Mouse (Mus musculus): ENCODE measurements around the gene H3f3a.

The H3f3a gene

DNA sequence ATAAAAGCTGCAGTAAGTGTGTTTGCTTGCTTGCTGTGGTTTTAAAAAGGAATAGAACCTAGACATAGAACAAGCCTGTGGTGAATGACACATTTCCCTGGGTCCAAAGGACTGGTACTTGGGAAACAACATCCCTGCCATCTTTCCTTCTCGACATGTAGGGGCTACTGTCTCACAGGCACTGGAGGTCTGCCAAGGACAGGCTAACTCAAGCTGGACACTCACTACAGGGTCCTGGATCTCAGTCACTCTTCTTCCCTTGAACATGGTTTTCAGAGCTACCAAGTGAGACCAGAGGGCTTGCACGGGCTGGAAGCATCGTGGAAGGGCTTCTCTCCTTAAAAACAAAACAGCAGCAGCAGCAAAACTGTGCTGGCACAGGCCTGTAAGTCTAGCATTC, 10.0 kb upstream of the H3f3a start:
- in situ Hi-C loops (cut with MboI; ENCODE audit: low sequenced_read_pairs), result no loop called here

- in situ Hi-C loops (cut with MboI; ENCODE audit: low sequenced_read_pairs), result no loop called here
Observed at GRCm38 (mm10) chr1:180822276-180822675, 8.5 kb upstream of the H3f3a start.

DNA sequence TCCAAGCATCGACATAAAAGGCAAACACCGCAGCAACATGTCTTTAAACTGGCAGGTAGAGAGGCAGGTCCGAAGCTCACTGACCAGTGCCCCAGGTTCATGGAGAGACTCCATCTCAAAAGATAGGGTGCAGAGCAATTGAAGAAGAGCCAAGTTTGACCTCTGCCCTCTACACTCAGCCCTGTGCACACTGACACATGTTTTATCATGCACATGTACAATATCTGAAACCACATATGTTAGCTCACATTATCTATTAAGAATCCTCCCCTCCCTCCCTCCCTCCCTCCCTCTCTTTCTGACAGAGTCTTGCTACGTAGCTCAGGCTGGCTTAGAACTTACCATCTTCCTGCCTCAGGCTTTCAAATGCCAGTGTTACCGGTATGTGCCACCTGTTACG, 7.4 kb upstream of the H3f3a start:
- in situ Hi-C loops (cut with MboI; ENCODE audit: low sequenced_read_pairs), result no loop called here

DNA sequence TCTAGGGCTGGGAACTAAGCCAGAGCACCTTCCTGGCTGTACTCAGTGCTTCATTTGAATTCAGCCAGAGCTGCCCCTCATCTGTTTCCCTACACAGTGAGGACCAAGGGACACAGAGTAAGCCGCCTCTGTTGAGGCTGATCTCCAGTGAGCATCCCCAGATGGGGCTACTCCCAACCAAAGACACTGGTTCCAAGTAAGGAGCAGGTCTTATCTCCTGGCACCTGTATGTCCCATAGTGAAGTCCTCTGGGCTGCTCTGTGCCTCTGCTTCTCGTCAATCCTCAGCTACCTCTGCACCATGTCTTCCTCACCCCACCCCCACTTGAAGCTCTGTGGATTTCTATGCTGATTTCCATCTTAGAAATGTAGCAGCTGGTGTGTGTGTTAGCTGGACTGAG, 4.3 kb upstream of the H3f3a start:
- in situ Hi-C loops (cut with MboI; ENCODE audit: low sequenced_read_pairs), result no loop called here

DNA sequence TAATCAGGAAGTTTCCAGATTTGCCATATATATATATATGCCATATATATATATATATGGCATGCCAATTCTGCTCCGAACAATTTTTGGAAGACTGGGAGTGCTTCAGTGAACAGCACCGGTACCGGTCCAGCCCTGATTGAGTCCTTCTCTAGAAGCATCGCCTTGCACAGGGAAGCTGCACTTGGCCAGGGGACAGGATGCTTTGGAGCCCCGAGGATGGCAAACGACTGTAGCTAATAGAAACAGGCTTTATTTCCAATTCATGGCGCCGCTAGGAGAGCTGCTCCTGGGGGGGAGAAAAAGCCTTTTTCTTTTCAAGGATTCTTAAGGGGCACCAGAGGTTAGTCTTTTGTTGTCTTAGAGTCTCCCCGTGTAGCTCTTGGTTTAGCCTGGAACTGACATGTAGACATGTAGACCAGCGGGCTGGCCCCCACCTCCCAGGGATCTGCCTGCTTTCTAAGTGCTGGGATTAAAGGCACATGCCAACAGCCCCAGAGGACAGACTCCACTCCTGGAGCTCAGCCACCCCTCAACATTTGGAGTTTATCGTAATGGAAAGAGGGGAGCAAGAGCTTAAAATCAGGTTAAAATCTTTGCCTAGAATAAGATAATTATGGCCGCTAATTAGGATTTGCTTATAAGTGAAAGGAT, 1.8 kb upstream of the H3f3a start:
- in situ Hi-C loops (cut with MboI; ENCODE audit: low sequenced_read_pairs), result no loop called here

DNA sequence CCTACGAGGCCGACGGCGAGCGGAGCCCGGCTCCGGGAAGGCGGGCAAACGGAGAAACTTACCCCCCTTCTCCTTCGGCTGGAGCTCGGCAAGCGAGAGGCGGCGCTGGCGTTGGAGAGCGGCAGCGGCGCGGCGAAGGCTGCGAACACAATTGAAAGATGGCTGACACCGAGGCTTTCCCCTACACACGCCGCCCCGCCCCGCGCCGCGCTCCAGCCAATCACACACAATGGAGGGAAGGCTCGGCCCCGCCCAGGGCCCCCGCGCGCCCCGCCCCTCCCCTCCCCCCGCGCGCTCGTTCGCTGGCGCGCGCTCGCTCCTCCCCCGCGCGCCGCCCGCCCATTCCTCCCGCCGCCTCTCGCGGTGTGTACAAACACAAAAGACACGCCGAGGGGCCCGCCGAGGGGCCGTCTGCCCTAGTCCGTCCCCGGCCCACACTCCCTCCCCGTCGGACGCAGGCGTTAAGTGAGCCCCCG, 296 bp downstream of the H3f3a start:
- in situ Hi-C loops (cut with MboI; ENCODE audit: low sequenced_read_pairs), result no loop called here

DNA sequence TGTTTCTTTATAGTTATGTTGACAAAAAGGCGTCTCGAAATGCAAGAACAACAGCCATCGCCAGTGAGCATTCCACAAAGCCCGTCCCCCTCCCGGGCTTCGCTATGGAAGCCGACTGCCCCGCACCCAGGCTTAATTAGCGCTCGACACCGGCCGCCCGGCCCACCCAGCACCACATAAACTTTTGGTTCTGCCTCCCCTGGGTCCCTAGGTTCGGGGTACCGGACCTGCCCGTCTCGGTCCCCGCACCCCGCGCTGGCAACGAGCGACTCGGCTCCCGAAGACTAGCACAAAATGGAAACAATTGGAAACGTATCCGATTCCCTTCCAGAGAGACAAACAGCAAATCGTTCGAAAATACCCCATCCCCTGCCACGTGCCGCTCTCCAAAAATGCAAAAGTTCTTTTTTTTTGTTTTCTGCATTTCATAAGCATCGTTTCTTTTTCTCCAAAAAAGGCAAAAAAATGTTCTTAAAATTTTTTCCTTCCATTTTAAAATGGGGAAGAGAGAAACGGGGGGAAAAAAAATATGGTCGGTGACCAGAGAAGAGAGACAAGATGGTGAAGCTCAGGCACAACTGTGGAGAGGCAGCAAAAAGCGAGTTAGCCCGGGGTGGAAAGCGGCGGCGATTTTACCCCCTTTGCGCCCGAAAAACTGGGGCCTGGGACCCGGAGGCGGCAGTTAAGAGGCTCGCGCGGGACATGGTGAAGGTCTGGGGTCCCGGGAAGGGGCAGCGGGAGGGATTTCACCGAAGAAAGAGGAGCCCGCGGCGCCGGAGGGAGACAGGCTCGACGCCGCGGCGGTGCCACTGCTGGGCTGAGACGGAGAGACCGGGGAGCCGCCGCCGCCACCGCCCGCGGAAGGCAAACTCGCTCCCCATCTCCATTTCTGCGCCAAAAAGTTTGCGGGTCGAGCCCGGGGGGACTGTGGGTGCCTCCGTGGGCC, 1.0 kb downstream of the H3f3a start:
- in situ Hi-C loops (cut with MboI; ENCODE audit: low sequenced_read_pairs), result no loop called here

DNA sequence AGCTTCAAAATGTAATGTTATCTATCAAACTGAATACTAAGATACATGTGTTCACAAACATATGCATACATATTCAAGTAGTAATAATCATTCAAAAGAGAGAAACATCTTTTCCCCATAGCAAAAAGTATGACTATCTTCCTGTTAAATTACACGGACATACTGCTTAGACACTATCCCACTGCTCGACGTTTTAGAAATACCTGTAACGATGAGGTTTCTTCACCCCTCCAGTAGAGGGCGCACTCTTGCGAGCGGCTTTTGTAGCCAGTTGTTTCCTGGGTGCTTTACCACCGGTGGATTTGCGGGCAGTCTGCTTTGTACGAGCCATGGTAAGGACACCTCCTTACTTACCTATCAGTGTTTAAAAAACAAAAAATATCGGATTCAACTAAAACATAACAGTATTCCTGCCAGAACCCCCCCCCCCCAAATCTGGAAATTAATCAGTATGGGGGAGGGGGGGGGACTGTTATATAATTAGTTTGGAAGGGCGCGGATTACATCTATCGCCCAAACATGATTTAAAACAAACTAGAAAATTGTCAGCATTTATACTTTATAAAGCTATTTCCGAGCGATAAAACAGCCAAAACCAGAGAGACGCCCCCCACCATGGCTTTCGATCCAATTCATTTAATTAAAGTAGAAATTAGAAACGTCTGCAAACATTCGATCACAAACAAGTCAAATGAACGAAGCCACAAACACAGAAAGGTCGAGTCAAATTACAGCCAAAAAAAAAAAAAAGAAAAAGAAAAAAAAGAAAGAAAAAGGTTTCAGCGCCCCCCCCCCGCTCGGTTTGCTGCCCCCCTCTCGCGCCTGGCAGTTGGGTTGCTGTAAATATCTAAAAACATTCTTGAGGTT, 1.9 kb downstream of the H3f3a start:
- in situ Hi-C loops (cut with MboI; ENCODE audit: low sequenced_read_pairs), result no loop called here

GRCm38 (mm10) chr1:180810976-180811375, 2.8 kb downstream of the H3f3a start:
- in situ Hi-C loops (cut with MboI; ENCODE audit: low sequenced_read_pairs), result no loop called here

DNA sequence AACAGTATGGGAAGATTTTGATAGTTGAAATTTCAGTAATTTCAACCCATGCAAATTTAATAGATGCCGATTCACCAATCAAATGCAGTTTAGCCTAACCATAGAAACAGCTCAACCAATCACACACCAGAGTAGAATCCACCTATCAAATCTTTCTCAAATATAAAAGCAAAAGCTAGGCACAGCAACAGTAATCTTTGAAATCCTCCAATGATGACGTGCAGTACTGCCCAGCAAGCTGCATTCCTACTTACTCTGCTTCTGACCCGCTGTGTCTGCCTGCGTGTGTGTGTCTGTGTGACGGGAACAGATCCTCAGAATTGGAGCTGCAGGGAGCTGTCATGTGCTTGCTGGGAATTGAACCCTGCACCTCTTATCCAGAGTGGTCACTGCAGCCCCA, 4.9 kb downstream of the H3f3a start:
- in situ Hi-C loops (cut with MboI; ENCODE audit: low sequenced_read_pairs), result no loop called here

DNA sequence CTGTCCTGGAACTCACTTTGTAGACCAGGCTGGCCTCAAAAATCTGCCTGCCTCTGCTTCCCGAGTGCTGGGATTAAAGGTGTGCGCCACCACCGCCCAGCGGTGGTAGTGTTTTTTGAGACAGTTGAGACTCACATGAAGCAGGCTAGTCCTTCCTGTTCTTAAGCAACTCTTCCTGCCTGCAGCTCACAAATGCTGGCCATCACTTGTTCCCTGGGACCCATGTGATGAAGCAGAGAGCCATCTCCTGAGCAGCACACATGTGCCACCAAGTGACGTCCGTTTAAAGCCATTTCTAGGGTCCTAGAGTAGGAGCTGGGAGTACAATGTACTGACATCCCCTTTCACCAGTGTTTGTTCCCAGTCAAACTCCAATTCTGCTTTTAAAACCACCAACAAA, 9.9 kb downstream of the H3f3a start:
- in situ Hi-C loops (cut with MboI; ENCODE audit: low sequenced_read_pairs), result no loop called here

DNA sequence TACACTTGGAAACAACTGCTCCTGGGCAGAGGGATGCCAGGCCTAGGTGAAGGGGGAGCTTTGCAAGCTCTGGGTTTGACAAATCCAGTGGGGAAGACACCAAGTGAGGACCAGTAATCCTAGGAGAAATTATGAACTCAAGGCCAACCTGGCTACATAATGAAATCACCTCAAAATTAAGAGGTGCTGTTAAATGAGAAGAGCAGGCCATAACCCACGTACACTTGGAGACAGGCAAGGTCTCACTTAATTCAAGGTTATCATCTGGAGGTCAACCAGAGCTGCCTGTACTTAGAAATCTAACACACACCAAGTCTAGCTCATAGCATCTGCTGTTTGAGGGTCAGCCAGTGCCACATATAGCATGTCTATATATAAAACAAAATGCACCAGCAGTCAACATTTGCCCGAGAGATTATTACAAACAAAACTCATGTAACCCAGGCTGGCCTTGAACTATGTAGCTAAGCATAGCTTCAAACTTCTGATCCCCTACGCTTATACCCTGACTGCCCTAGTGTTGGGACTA, 12.2 kb downstream of the H3f3a start:
- in situ Hi-C loops (cut with MboI; ENCODE audit: low sequenced_read_pairs), result no loop called here

DNA sequence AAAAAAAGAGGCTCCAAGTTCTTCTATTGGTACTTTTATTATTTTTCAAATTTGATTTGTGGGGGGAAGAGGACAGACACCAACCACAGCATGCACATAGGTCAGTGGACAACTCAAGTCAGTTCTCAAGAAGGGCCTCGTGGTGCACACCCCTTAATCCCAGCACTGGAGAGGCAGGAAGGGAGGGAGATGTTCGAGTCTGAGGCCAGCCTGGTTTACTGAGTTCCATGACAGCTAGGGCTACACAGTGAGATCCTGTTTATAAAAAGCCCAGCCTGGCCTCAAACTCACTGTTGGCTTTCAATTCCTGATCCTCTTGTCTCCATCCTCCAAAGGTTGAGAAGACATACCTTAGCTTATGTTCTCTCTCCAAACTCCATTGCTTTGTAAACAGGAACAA, 12.9 kb downstream of the H3f3a start:
- in situ Hi-C loops (cut with MboI; ENCODE audit: low sequenced_read_pairs), result no loop called here

- in situ Hi-C loops (cut with MboI; ENCODE audit: low sequenced_read_pairs), result no loop called here
Observed at GRCm38 (mm10) chr1:180800022-180800421, 13.7 kb downstream of the H3f3a start.

DNA sequence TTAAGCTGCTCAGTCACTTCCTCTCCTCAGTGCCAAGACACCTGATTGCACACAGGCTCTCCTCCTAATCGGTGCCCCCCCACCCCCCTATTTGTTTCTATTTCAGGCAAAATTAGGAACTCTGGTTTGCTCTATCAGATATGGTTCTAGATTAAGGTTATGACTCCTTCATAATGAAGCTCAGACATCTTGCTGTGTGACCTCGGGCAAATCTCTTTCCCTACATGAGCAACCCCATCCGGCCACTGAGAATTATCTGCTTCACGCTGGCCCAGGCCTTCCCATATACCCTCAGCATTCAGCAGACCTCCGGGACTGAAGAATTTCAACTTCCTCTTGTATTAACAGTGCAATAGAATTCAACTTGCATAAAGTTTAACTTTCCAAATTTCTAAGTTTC, 14.5 kb downstream of the H3f3a start:
- in situ Hi-C loops (cut with MboI; ENCODE audit: low sequenced_read_pairs), result no loop called here

DNA sequence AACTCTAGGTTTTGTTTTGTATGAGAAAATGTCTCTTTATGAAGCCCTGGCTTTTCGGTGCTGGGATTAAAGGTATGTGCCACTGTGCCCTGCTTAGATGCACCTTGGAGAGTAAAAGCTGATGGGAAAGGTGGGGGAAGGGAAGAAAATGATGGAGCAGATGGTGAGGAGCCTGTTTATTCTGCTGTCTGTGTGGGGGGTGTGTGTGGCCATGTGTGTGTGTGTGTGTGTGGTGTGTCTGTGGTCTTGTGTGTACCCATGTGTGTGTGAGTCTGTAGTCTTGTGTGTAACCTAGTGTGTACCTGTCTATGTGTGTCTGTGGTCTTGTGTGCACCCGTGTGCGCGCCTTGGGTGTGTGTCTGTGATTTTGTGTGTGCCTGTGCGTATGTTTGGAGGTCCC, 15.1 kb downstream of the H3f3a start:
- in situ Hi-C loops (cut with MboI; ENCODE audit: low sequenced_read_pairs), result no loop called here

GRCm38 (mm10) chr1:180794170-180794569, 19.6 kb downstream of the H3f3a start:
- in situ Hi-C loops (cut with MboI; ENCODE audit: low sequenced_read_pairs), result no loop called here

DNA sequence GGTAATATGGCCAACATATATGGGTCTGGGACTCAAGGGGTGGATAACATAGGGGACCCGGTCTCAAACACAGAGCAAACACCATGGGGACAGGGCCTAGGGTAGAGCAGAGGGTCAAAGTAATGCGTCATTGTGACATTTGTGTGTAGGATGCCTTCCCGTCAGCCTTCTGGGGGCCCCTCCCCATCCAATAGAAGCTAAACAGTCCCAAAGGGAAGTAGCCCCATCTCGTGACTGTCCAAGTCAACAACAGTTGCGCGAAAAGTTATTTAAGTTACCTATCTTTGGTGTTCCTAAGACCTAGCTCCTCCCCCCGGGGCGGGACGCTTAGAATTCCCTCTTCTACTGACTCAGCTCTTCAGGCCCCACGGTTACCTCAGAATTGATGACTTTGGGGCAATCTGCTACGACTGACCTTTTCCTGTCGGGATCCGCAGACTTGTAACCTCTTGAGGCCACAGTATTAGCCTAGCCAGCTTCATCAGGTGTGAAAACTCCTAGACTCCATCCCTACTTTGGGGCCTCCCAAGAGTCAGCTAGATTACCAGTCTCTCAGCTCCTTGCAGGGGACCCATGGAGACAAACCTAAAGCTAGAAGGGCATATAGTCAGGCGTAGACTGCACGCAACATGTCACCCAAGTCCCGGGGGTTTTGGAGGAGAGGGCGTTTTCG, 20.2 kb downstream of the H3f3a start:
- in situ Hi-C loops (cut with MboI; ENCODE audit: low sequenced_read_pairs), result no loop called here

DNA sequence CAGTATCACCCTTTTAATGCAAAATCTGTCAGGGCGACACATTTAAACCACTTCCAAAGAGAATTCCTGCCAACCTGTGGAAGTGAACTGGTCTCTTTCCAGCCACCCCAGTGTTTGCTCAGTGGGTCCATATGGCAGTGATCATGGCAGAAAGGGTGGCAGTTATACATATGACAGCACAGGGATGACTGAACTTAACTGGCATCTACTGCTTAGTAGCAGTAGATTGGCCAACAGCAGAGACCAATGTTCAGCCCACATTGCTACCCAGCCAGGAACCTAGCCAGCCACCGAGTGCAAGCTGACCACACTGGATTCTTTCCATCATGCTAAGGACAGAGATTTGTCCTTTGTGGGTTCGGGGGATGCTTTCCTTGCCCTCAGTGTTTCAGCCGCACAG, 20.9 kb downstream of the H3f3a start:
- in situ Hi-C loops (cut with MboI; ENCODE audit: low sequenced_read_pairs), result no loop called here

GRCm38 (mm10) chr1:180791821-180792480, 21.8 kb downstream of the H3f3a start:
- in situ Hi-C loops (cut with MboI; ENCODE audit: low sequenced_read_pairs), result no loop called here

Measured in CH12F3 (cell line).